Mouse (Mus musculus) heart, postnatal 0 days (tissue): Measurements from ENCODE around the gene Pebp1. TPM values are rescaled to one million over a fixed set of nuclear protein-coding genes. Genes with fewer than 3 reads are reported as not detected.

Experiments used
- ATAC-seq: fragments of 200-750 bp; cut with Nextera tagmentation; 2 replicates; pipeline ENCODE4 v1.8.0; 2017; ENCODE audit warnings: low read depth, moderate number of reproducible peaks, moderate library complexity; ENCODE audit not compliant: insufficient read depth
- DNase-seq: peaks from one replicate; pipeline ENCODE4 v3.0.0-alpha.2; 2016; ENCODE audit warnings: low spot score
- H3K27ac ChIP-seq: fragments of 300-500 bp; sonication (generic); 2 replicates; pipeline ENCODE4 v1.5.1; 2014; ENCODE audit warnings: low read depth, mild to moderate bottlenecking
- H3K27me3 ChIP-seq: fragments of 300-500 bp; sonication (generic); 2 replicates; pipeline ENCODE4 v1.6.1; 2014; ENCODE audit warnings: low read length, mixed read lengths; ENCODE audit not compliant: control insufficient read depth, insufficient read depth
- H3K36me3 ChIP-seq: fragments of 300-500 bp; sonication (generic); replicated peaks from 2 replicates; pipeline ENCODE4 v1.6.1; 2014; ENCODE audit warnings: low read length, mixed read lengths; ENCODE audit not compliant: control insufficient read depth, insufficient read depth
- H3K4me1 ChIP-seq: fragments of 300-500 bp; sonication (generic); 2 replicates; pipeline ENCODE4 v1.6.1; 2014; ENCODE audit warnings: antibody characterized with exemption; ENCODE audit not compliant: control insufficient read depth, insufficient read depth
- H3K4me2 ChIP-seq: fragments of 300-500 bp; sonication (generic); 2 replicates; pipeline ENCODE4 v1.6.1; 2014; ENCODE audit warnings: low read depth, mild to moderate bottlenecking, low read length, moderate library complexity
- H3K4me3 ChIP-seq: fragments of 300-500 bp; sonication (generic); 2 replicates; pipeline ENCODE4 v1.5.1; 2014; ENCODE audit warnings: low read depth, low read length
- H3K9ac ChIP-seq: fragments of 300-500 bp; sonication (generic); replicated peaks from 2 replicates; pipeline ENCODE4 v1.6.1; 2014; ENCODE audit warnings: low read depth, low read length, mixed read lengths
- H3K9me3 ChIP-seq: fragments of 300-500 bp; sonication (generic); replicated peaks from 2 replicates; pipeline ENCODE4 v1.6.1; 2016; ENCODE audit warnings: low read length; ENCODE audit not compliant: control insufficient read depth
- CTCF ChIP-seq: IDR thresholded peaks from 2 replicates; pipeline ENCODE4 v1.5.1; 2016; ENCODE audit warnings: antibody characterized with exemption, control low read depth, low read depth
- EP300 ChIP-seq: IDR thresholded peaks from 2 replicates; pipeline ENCODE4 v1.6.1; 2016; ENCODE audit warnings: antibody characterized with exemption, low read depth
- WGBS: fragments of 180-500 bp; shearing (Covaris S2); extraction: QIAGEN DNeasy Blood & Tissue Kit; methylation state at CpG from one replicate; pipeline ENCODE4 v1.1.7; 2014; 5-methylcytosine and 5-hydroxymethylcytosine counted together
- polyA plus RNA-seq: library from polyadenylated mRNA; unstranded; fragments of >200 nt; fragmentation: Nextera tagmentation; extraction: Ambion mirVana; gene quantifications from 2 replicates; pipeline ENCODE4 v1.2.1, GENCODE M21; 2015
- total RNA-seq: library from RNA; depleted of rRNA; stranded (reverse); fragments of >200 nt; gene quantifications from 2 replicates; pipeline ENCODE4 v1.2.3, GENCODE M21; 2014; ENCODE audit warnings: low replicate concordance; rRNA removed

Gene Pebp1
- total and polyA plus RNA-seq, 2 experiments from 2014 or later: 527 to 871 TPM

DNA sequence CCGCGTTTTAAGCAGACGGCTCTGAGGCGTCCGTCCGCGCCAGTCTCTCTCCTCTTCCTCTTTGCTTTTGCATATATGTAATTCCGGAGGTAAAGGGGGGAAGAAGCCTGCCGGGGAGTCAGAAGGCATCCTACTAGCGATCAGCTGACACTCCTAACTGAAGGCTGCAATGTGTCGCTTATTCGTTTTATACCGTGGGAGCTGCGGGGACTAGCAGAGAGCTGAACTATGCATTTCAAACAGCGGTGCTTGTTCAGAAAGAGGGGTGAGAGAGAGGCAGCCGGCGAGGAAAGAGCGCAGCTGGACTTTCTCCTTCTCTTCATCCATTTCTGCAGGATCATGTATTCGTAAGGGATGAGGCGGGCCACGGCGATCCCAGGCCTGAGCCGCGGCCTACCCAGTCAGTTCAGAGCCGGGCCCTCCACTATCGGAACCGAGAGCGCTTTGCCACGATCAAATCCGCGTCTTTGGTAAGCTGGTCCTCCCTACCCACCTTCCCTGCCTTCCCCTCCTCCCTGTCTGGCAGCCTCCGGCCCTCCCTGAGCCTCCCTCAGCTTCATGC, 46.6 kb downstream of the Pebp1 start:
- Histone ChIP-seq H3K27ac (peak overlapping the region; percentile 18; the same call in 1 of the 2 replicates), H3K36me3 (no peaks in the 10 kb centered on the region), H3K9ac (peak overlapping the region; percentile 43; the same call in 1 of the 2 replicates), H3K4me3 (peak overlapping the region; percentile 48), H3K9me3 (no peaks in the 10 kb centered on the region), H3K4me2 (peak overlapping the region; percentile 73), H3K4me1 (0 out of 2 replicates have a peak, but pooled peaks cover 3% of the 10 kb centered on the region), H3K27me3 (no peaks in the 10 kb centered on the region)
- 8% methylated on average over 32 of the region's 32 CpGs for WGBS
- TF ChIP-seq CTCF (no peak), EP300 (no peak)
- DNase-seq (no peak), ATAC-seq (no peak; the same call in 1 of the 2 replicates)

DNA sequence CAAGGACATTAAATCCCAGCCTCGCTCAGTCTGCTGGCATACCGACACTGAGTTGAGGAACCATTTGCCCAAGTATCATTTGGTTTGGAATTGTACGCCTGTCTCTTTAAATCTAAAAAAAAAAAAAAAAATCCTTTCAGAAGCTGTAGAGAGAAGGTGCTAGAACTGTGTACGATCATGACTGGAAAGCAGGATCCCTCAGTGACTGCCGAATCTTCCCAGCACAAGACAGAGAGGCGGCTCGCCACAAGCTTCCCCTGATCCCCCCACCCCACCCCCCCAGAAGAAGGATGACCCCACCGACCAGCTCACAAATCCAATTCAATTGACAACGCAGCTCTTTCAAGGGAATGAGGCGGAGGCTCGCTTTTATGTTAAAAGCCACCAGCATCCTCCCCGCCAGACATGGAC, 47.1 kb downstream of the Pebp1 start:
- Histone ChIP-seq H3K27me3 (no peaks in the 10 kb centered on the region), H3K4me2 (peak overlapping the region; percentile 73), H3K36me3 (no peaks in the 10 kb centered on the region), H3K4me3 (peak overlapping the region; percentile 48), H3K4me1 (0 out of 2 replicates have a peak, but pooled peaks cover 3% of the 10 kb centered on the region), H3K9ac (peak overlapping the region; percentile 43; the same call in 1 of the 2 replicates), H3K27ac (no peak overlapping the region), H3K9me3 (no peaks in the 10 kb centered on the region)
- DNase-seq: no peak
- 9% methylated on average over 12 of the region's 12 CpGs for WGBS
- TF ChIP-seq EP300: no peak
- no peak for TF ChIP-seq CTCF
- ATAC-seq: peak; percentile 36; the same call in 1 of the 2 replicates

DNA sequence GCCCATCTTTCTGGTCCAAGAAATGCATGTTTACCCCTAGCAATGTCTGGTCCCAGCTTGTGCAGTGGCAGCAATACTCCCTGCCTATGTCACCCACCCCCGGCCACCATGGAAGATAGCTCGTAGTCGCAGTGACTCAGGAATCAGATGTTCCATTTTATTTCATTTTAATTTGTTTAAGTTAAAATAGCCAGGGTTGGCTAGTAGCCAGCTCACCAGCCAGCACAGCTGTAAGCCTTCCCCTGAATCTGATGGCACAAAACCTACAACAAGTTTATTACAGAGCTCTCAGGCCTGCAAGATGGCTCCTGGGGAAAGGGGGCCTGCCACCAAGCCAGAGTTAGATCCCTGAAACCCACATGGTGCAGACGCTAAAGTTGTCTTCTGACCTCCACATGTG, 48.3 kb downstream of the Pebp1 start:
- Histone ChIP-seq H3K27ac (no peak overlapping the region), H3K9me3 (no peaks in the 10 kb centered on the region), H3K4me2 (no peak overlapping the region), H3K9ac (no peak overlapping the region), H3K4me3 (no peak overlapping the region), H3K27me3 (no peaks in the 10 kb centered on the region), H3K4me1 (0 out of 2 replicates have a peak, but pooled peaks cover 3% of the 10 kb centered on the region), H3K36me3 (no peaks in the 10 kb centered on the region)
- WGBS: 81% methylated on average over 4 of the region's 4 CpGs
- DNase-seq (no peak), ATAC-seq (no peak)
- TF ChIP-seq EP300 (no peak), CTCF (no peak)

DNA sequence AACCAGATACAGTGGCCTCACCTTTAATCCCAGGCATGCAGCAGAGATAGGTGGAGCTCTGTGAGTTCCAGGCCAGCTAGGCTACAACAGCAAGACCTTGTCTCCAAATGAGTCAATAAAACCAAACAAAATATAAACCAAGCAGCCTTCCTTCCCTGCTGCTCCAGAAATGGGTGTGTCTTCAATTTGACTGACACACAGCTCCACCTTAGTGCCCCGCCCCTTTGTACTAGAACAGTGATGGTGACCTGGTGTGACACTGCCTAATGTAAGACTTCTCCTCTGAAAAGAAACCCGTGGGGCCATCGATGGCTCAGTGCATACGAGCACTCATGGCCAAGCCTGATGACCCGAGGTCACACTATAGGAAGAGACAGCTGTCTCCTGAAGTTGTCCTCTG, 50.9 kb downstream of the Pebp1 start:
- no peak for ATAC-seq

More for the DNA sequence above, 50.9 kb downstream of the Pebp1 start:
- H3K9me3 ChIP-seq: no peaks in the 10 kb centered on the region
- 74% methylated on average over 5 of the region's 5 CpGs for WGBS
- no peaks in the 10 kb centered on the region for H3K36me3 ChIP-seq
- no peak overlapping the region for H3K27ac ChIP-seq
- H3K4me2 ChIP-seq: no peak overlapping the region
- no peak for DNase-seq
- no peak for TF ChIP-seq CTCF
- TF ChIP-seq EP300: no peak
- H3K4me3 ChIP-seq: no peak overlapping the region
- H3K9ac ChIP-seq: no peak overlapping the region
- no peaks in the 10 kb centered on the region for H3K4me1 ChIP-seq
- H3K27me3 ChIP-seq: no peaks in the 10 kb centered on the region

Other genes with a start within 250 kb of the Pebp1 start
- 31.9 and 50.1 TPM in 2 replicates for gene Suds3, start 171.5 kb downstream of the Pebp1 start, total RNA-seq
- gene Suds3, start 171.5 kb downstream of the Pebp1 start, polyA plus RNA-seq: 36.9 and 38.2 TPM in 2 replicates
- 1.1 and 3.9 TPM in 2 replicates for gene Taok3, start 167.5 kb downstream of the Pebp1 start, total RNA-seq
- 5.8 and 7.5 TPM in 2 replicates for gene Taok3, start 167.5 kb downstream of the Pebp1 start, polyA plus RNA-seq
- 11.6 and 13.1 TPM in 2 replicates for gene Vsig10, start 31.5 kb upstream of the Pebp1 start, total RNA-seq
- 7.0 and 7.2 TPM in 2 replicates for gene Vsig10, start 31.5 kb upstream of the Pebp1 start, polyA plus RNA-seq
- gene Wsb2, start 69.7 kb upstream of the Pebp1 start, total RNA-seq: 137 and 139 TPM in 2 replicates
- gene Wsb2, start 69.7 kb upstream of the Pebp1 start, polyA plus RNA-seq: 77.4 and 83.2 TPM in 2 replicates
- gene Rfc5, start 101.4 kb upstream of the Pebp1 start, total RNA-seq: 19.8 and 36.3 TPM in 2 replicates
- gene Rfc5, start 101.4 kb upstream of the Pebp1 start, polyA plus RNA-seq: 19.2 and 19.4 TPM in 2 replicates
- gene Ksr2, start 126.4 kb upstream of the Pebp1 start, total RNA-seq: under 0.01 TPM in 1 of 2 replicates, not detected in the other
- gene Ksr2, start 126.4 kb upstream of the Pebp1 start, polyA plus RNA-seq: 0.01 TPM in 1 of 2 replicates, not detected in the other